Mouse (Mus musculus): ENCODE measurements around the gene Nat8. TPM values are rescaled to one million over a fixed set of nuclear protein-coding genes. Genes with fewer than 3 reads are reported as not detected.
"Not testable (repeated sequence)": the region's sequence is repeated elsewhere in the genome, so short reads cannot be mapped to it uniquely, and the experiment has no call there.

The Nat8 gene
- polyA plus RNA-seq, 1 experiment: 4.2 TPM

GRCm38 (mm10) chr6:85839982-85840381 is 8.1 kb upstream of the Nat8 start:
- no peak overlapping the region for H3K27ac ChIP-seq (ENCODE audit: insufficient read depth, low read length)
- 54% methylated on average over 4 of the region's 4 CpGs for WGBS
- no peak overlapping the region for H3K4me3 ChIP-seq (replicated peaks; ENCODE audit: insufficient read depth, low read depth, low read length)
- TF ChIP-seq CTCF (IDR thresholded peaks at IDR 0.05; ENCODE audit: borderline replicate concordance, insufficient read depth, low read depth, low read length): no peak
- no peak for TF ChIP-seq POLR2A (IDR thresholded peaks at IDR 0.05; ENCODE audit: borderline replicate concordance, insufficient read depth, low read length)
- no peaks in the 10 kb centered on the region for H3K27me3 ChIP-seq (ENCODE audit: control insufficient read depth, insufficient read depth, low read length)
- H3K4me1 ChIP-seq (ENCODE audit: control insufficient read depth, insufficient read depth, low read length): no peaks in the 10 kb centered on the region
- peak in 1 of 2 experiments; percentile 48 for DNase-seq

GRCm38 (mm10) chr6:85838674-85839073 is 6.8 kb upstream of the Nat8 start:
- no peak for TF ChIP-seq CTCF (IDR thresholded peaks at IDR 0.05; ENCODE audit: borderline replicate concordance, insufficient read depth, low read depth, low read length)
- no peak for TF ChIP-seq POLR2A (IDR thresholded peaks at IDR 0.05; ENCODE audit: borderline replicate concordance, insufficient read depth, low read length)
- WGBS: 86% methylated on average over 8 of the region's 8 CpGs
- H3K27ac ChIP-seq (ENCODE audit: insufficient read depth, low read length): peak overlapping the region; percentile 13; the same call in 1 of the 2 replicates
- no peak overlapping the region for H3K4me3 ChIP-seq (replicated peaks; ENCODE audit: insufficient read depth, low read depth, low read length)
- H3K4me1 ChIP-seq (ENCODE audit: control insufficient read depth, insufficient read depth, low read length): no peaks in the 10 kb centered on the region; the same call in 1 of the 2 replicates
- no peaks in the 10 kb centered on the region for H3K27me3 ChIP-seq (ENCODE audit: control insufficient read depth, insufficient read depth, low read length)
- DNase-seq: no peak

GRCm38 (mm10) chr6:85837307-85837706 is 5.4 kb upstream of the Nat8 start:
- not testable (repeated sequence) for H3K27me3 ChIP-seq (ENCODE audit: control insufficient read depth, insufficient read depth, low read length); H3K27ac ChIP-seq (ENCODE audit: insufficient read depth, low read length); H3K4me1 ChIP-seq (ENCODE audit: control insufficient read depth, insufficient read depth, low read length); H3K4me3 ChIP-seq (replicated peaks; ENCODE audit: insufficient read depth, low read depth, low read length)
- peak in 1 of 2 experiments; percentile 29 for DNase-seq
- WGBS: 26% methylated on average over 12 of the region's 12 CpGs

- WGBS: 10% methylated on average over 9 of the region's 9 CpGs
- peak; percentile 30 to 53 for DNase-seq
- not testable (repeated sequence) for H3K4me1 ChIP-seq (ENCODE audit: control insufficient read depth, insufficient read depth, low read length); H3K27me3 ChIP-seq (ENCODE audit: control insufficient read depth, insufficient read depth, low read length); H3K27ac ChIP-seq (ENCODE audit: insufficient read depth, low read length); H3K4me3 ChIP-seq (replicated peaks; ENCODE audit: insufficient read depth, low read depth, low read length)
These were observed 4.9 kb upstream of the Nat8 start for GRCm38 (mm10) chr6:85836827-85837226.

GRCm38 (mm10) chr6:85836098-85836497 is 4.2 kb upstream of the Nat8 start:
- not testable (repeated sequence) for H3K27ac ChIP-seq (ENCODE audit: insufficient read depth, low read length); H3K4me3 ChIP-seq (replicated peaks; ENCODE audit: insufficient read depth, low read depth, low read length); H3K4me1 ChIP-seq (ENCODE audit: control insufficient read depth, insufficient read depth, low read length); DNase-seq; H3K27me3 ChIP-seq (ENCODE audit: control insufficient read depth, insufficient read depth, low read length)
- 57% methylated on average over 5 of the region's 5 CpGs for WGBS

- not testable (repeated sequence) for H3K27me3 ChIP-seq (ENCODE audit: control insufficient read depth, insufficient read depth, low read length); H3K4me3 ChIP-seq (replicated peaks; ENCODE audit: insufficient read depth, low read depth, low read length); DNase-seq; H3K27ac ChIP-seq (ENCODE audit: insufficient read depth, low read length); H3K4me1 ChIP-seq (ENCODE audit: control insufficient read depth, insufficient read depth, low read length)
- WGBS: 79% methylated on average over 1 of the region's 2 CpGs
These were observed 3.2 kb upstream of the Nat8 start for GRCm38 (mm10) chr6:85835104-85835503.

GRCm38 (mm10) chr6:85834504-85835100 is 2.7 kb upstream of the Nat8 start:
- peak; percentile 38 to 55 for DNase-seq
- H3K4me1 ChIP-seq (ENCODE audit: control insufficient read depth, insufficient read depth, low read length); H3K4me3 ChIP-seq (replicated peaks; ENCODE audit: insufficient read depth, low read depth, low read length); H3K27me3 ChIP-seq (ENCODE audit: control insufficient read depth, insufficient read depth, low read length); H3K27ac ChIP-seq (ENCODE audit: insufficient read depth, low read length): not testable (repeated sequence)

GRCm38 (mm10) chr6:85829462-85829861 is 2.4 kb downstream of the Nat8 start:
- Histone ChIP-seq H3K27ac (ENCODE audit: insufficient read depth, low read length) (no peak overlapping the region), H3K4me3 (replicated peaks; ENCODE audit: insufficient read depth, low read depth, low read length) (no peak overlapping the region), H3K4me1 (ENCODE audit: control insufficient read depth, insufficient read depth, low read length) (no peaks in the 10 kb centered on the region; the same call in 1 of the 2 replicates), H3K27me3 (ENCODE audit: control insufficient read depth, insufficient read depth, low read length) (no peaks in the 10 kb centered on the region)
- 89% methylated on average over 1 of the region's 1 CpGs for WGBS
- DNase-seq: no peak
- TF ChIP-seq CTCF (IDR thresholded peaks at IDR 0.05; ENCODE audit: borderline replicate concordance, insufficient read depth, low read depth, low read length) (no peak), POLR2A (IDR thresholded peaks at IDR 0.05; ENCODE audit: borderline replicate concordance, insufficient read depth, low read length) (no peak)

- no peaks in the 10 kb centered on the region for H3K4me1 ChIP-seq (ENCODE audit: control insufficient read depth, insufficient read depth, low read length)
- H3K27ac ChIP-seq (ENCODE audit: insufficient read depth, low read length): no peak overlapping the region
- WGBS: 93% methylated on average over 2 of the region's 2 CpGs
- no peak for DNase-seq
- TF ChIP-seq POLR2A (IDR thresholded peaks at IDR 0.05; ENCODE audit: borderline replicate concordance, insufficient read depth, low read length): no peak
- TF ChIP-seq CTCF (IDR thresholded peaks at IDR 0.05; ENCODE audit: borderline replicate concordance, insufficient read depth, low read depth, low read length): no peak
- H3K27me3 ChIP-seq (ENCODE audit: control insufficient read depth, insufficient read depth, low read length): no peaks in the 10 kb centered on the region
- no peak overlapping the region for H3K4me3 ChIP-seq (replicated peaks; ENCODE audit: insufficient read depth, low read depth, low read length)
These were observed 6.0 kb downstream of the Nat8 start for GRCm38 (mm10) chr6:85825886-85826285.

Measured in cerebellum, adult 2 months (tissue).